Mouse (Mus musculus): Measurements from ENCODE around the gene St6gal2. TPM values are rescaled to one million over a fixed set of nuclear protein-coding genes. Genes with fewer than 3 reads are reported as not detected.

St6gal2 gene
- polyA plus RNA-seq (2017; shearing (Covaris generic)) = 0.04 TPM

DNA sequence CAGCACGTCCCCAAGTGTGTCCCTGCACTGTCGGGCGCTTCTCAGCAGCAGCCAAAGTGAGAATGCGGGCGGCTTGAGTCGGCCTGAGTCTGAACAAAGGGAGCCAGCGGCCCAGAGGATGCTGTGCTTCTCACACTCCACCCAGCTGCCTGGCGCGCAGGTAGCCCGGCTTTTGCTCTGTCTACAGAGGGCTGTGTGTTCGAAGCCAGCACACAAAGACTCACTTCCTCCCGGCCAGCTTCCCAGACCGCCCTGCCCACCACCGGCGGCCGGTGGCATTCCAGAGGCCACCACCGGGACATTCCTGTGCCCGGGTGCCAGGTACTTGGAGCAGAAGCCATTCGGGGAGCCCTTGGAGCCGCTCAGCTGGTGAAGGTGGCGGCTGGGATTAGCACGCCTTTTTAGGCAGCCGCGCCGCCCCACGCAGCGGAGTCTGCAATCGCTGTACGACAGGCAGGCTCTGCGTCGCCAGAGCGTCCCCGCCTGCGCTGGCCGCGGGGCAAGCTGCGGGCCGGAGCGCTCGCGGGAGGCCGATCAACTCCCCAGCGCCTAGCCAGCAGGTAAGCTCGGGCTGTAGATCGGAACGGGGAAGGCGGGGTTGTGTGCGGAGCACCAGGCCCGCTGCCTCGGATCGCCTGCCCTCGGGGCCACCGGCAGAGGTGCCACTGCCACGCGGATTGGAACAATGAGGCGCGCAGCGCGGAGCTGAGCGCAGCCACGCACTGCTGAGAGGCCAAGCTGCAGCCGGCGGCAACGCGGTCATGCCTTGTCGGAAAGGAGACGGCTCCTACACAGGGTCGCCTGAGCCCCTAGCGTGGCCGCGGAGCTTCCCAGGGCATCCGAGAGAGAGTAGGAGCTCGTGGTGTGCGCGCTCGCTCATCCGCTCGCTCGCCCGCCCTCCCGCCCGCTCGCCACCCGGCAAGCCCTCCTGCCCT lies at the start of gene St6gal2:
Gene St6gal2, plus strand, starts transcription at position 133 of the 935 bp plus-strand sequence.

Other genes starting within 250 kb of the St6gal2 start
- gene Vmn2r118, start 179.8 kb downstream of the St6gal2 start, polyA plus RNA-seq (2017; shearing (Covaris generic)) = not detected